Mouse (Mus musculus) stomach, embryonic 14.5 days (tissue): ENCODE results near the gene Dnm3. TPM values are rescaled to one million over a fixed set of nuclear protein-coding genes. Genes with fewer than 3 reads are reported as not detected.
A peak's percentile ranks its signal among the peaks of the same experiment; 100 is the strongest.

Experiments
- ATAC-seq: fragments of 200-750 bp; cut with Nextera tagmentation; 2 replicates; pipeline ENCODE4 v1.8.0; 2017; ENCODE audit warnings: low read depth, moderate TSS enrichment; ENCODE audit not compliant: insufficient number of reproducible peaks, insufficient read depth, low FRiP score
- H3K27ac ChIP-seq: fragments of 300-500 bp; sonication (generic); 2 replicates; pipeline ENCODE4 v1.5.1; 2014; ENCODE audit warnings: mild to moderate bottlenecking, low read length, moderate library complexity, mixed read lengths
- H3K27me3 ChIP-seq: fragments of 300-500 bp; sonication (generic); 2 replicates; pipeline ENCODE4 v1.6.1; 2014; ENCODE audit warnings: low read length, control low read depth, mixed read lengths; ENCODE audit not compliant: control insufficient read depth, insufficient read depth
- H3K36me3 ChIP-seq: fragments of 300-500 bp; sonication (generic); 2 replicates; pipeline ENCODE4 v1.6.1; 2014; ENCODE audit warnings: mild to moderate bottlenecking, control low read depth, low read length, moderate library complexity, mixed read lengths; ENCODE audit not compliant: control insufficient read depth, insufficient read depth
- H3K4me1 ChIP-seq: fragments of 300-500 bp; sonication (generic); 2 replicates; pipeline ENCODE4 v1.6.1; 2014; ENCODE audit warnings: low read length, control low read depth, mixed read lengths; ENCODE audit not compliant: control insufficient read depth, insufficient read depth
- H3K4me2 ChIP-seq: fragments of 300-500 bp; sonication (generic); replicated peaks from 2 replicates; pipeline ENCODE4 v1.6.1; 2014; ENCODE audit warnings: low read depth, low read length, control low read depth
- H3K4me3 ChIP-seq: fragments of 300-500 bp; sonication (generic); 2 replicates; pipeline ENCODE4 v1.5.1; 2014; ENCODE audit warnings: low read depth, low read length, control low read depth
- H3K9ac ChIP-seq: fragments of 300-500 bp; sonication (generic); replicated peaks from 2 replicates; pipeline ENCODE4 v1.6.1; 2014; ENCODE audit warnings: low read depth, mild to moderate bottlenecking, control low read depth, low read length, moderate library complexity, mixed read lengths
- H3K9me3 ChIP-seq: fragments of 300-500 bp; sonication (generic); 2 replicates; pipeline ENCODE4 v1.6.1; 2016; ENCODE audit warnings: low read depth, low read length, control low read depth; ENCODE audit not compliant: control insufficient read depth
- WGBS: fragments of 180-500 bp; shearing (Covaris S2); extraction: QIAGEN DNeasy Blood & Tissue Kit; methylation state at CpG from one replicate; pipeline ENCODE4 v1.1.7; 2014; 5-methylcytosine and 5-hydroxymethylcytosine counted together
- polyA plus RNA-seq: library from polyadenylated mRNA; unstranded; fragments of >200 nt; fragmentation: Nextera tagmentation; extraction: Ambion mirVana; gene quantifications from 2 replicates; pipeline ENCODE4 v1.2.1, GENCODE M21; 2014

Dnm3 gene
- polyA plus RNA-seq, 1 experiment from 2014 or later = 8.6 TPM

GRCm38 (mm10) chr1:162280052-162280451 is 197.8 kb downstream of the Dnm3 start:
- Histone ChIP-seq H3K27ac (no peak overlapping the region), H3K9me3 (no peaks in the 10 kb centered on the region), H3K4me2 (no peak overlapping the region), H3K4me1 (0 out of 2 replicates have a peak, but pooled peaks cover 7% of the 10 kb centered on the region), H3K9ac (no peak overlapping the region), H3K27me3 (no peaks in the 10 kb centered on the region), H3K36me3 (no peaks in the 10 kb centered on the region), H3K4me3 (no peak overlapping the region)
- WGBS = 95% methylated on average over 4 of the region's 4 CpGs
- ATAC-seq = no peak

- H3K4me3 ChIP-seq = no peak overlapping the region
- 100% methylated on average over 1 of the region's 1 CpGs for WGBS
- no peaks in the 10 kb centered on the region for H3K36me3 ChIP-seq
- H3K9ac ChIP-seq = no peak overlapping the region
- H3K27me3 ChIP-seq = no peaks in the 10 kb centered on the region
- no peaks in the 10 kb centered on the region for H3K9me3 ChIP-seq
- ATAC-seq = no peak
- H3K27ac ChIP-seq = no peak overlapping the region
- no peaks in the 10 kb centered on the region for H3K4me1 ChIP-seq
- H3K4me2 ChIP-seq = no peak overlapping the region
Observed at GRCm38 (mm10) chr1:162276011-162276410, 201.8 kb downstream of the Dnm3 start.

GRCm38 (mm10) chr1:162274674-162275248 is 203.1 kb downstream of the Dnm3 start:
- Histone ChIP-seq H3K36me3 (no peaks in the 10 kb centered on the region), H3K4me3 (no peak overlapping the region), H3K27me3 (no peaks in the 10 kb centered on the region), H3K9me3 (no peaks in the 10 kb centered on the region), H3K27ac (no peak overlapping the region), H3K4me1 (no peaks in the 10 kb centered on the region), H3K4me2 (no peak overlapping the region), H3K9ac (no peak overlapping the region)
- ATAC-seq = no peak
- 92% methylated on average over 11 of the region's 11 CpGs for WGBS

- H3K4me3 ChIP-seq = no peak overlapping the region
- H3K9me3 ChIP-seq = no peaks in the 10 kb centered on the region
- H3K36me3 ChIP-seq = no peaks in the 10 kb centered on the region
- WGBS = 61% methylated on average over 6 of the region's 6 CpGs
- no peaks in the 10 kb centered on the region for H3K27me3 ChIP-seq
- H3K4me1 ChIP-seq = peaks cover 19% of the 10 kb centered on the region
- no peak overlapping the region for H3K4me2 ChIP-seq
- no peak overlapping the region for H3K9ac ChIP-seq
- no peak overlapping the region for H3K27ac ChIP-seq
- no peak for ATAC-seq
Observed at GRCm38 (mm10) chr1:162256912-162257607, 220.8 kb downstream of the Dnm3 start.

GRCm38 (mm10) chr1:162254944-162255343 is 222.9 kb downstream of the Dnm3 start:
- H3K27me3 ChIP-seq = no peaks in the 10 kb centered on the region
- H3K27ac ChIP-seq = peak overlapping the region; percentile 3; the same call in 1 of the 2 replicates
- H3K36me3 ChIP-seq = no peaks in the 10 kb centered on the region
- H3K4me2 ChIP-seq = no peak overlapping the region
- H3K9ac ChIP-seq = no peak overlapping the region
- WGBS = 15% methylated on average over 5 of the region's 5 CpGs
- H3K9me3 ChIP-seq = no peaks in the 10 kb centered on the region
- no peak for ATAC-seq
- H3K4me3 ChIP-seq = no peak overlapping the region
- peaks cover 19% of the 10 kb centered on the region for H3K4me1 ChIP-seq

- no peaks in the 10 kb centered on the region for H3K36me3 ChIP-seq
- 47% methylated on average over 8 of the region's 8 CpGs for WGBS
- no peak overlapping the region for H3K4me2 ChIP-seq
- no peaks in the 10 kb centered on the region for H3K9me3 ChIP-seq
- H3K4me1 ChIP-seq = peaks cover 19% of the 10 kb centered on the region
- H3K9ac ChIP-seq = no peak overlapping the region
- peak; percentile 61; the same call in 1 of the 2 replicates for ATAC-seq
- H3K27ac ChIP-seq = peak overlapping the region; percentile 45
- no peak overlapping the region for H3K4me3 ChIP-seq
- H3K27me3 ChIP-seq = no peaks in the 10 kb centered on the region
Observed at GRCm38 (mm10) chr1:162253971-162254641, 223.7 kb downstream of the Dnm3 start.

GRCm38 (mm10) chr1:162252869-162253268 is 225.0 kb downstream of the Dnm3 start:
- ATAC-seq = no peak

GRCm38 (mm10) chr1:162247216-162247615 is 230.6 kb downstream of the Dnm3 start:
- H3K36me3 ChIP-seq = no peaks in the 10 kb centered on the region
- no peaks in the 10 kb centered on the region for H3K27me3 ChIP-seq
- H3K27ac ChIP-seq = no peak overlapping the region
- H3K9ac ChIP-seq = no peak overlapping the region
- no peak for ATAC-seq
- peaks cover 9% of the 10 kb centered on the region; the same call in 1 of the 2 replicates for H3K4me1 ChIP-seq
- WGBS = 75% methylated on average over 5 of the region's 5 CpGs
- no peak overlapping the region for H3K4me3 ChIP-seq
- no peak overlapping the region for H3K4me2 ChIP-seq
- H3K9me3 ChIP-seq = no peaks in the 10 kb centered on the region

More at GRCm38 (mm10) chr1:162252869-162253268, 225.0 kb downstream of the Dnm3 start:
- no peak overlapping the region for H3K9ac ChIP-seq
- no peaks in the 10 kb centered on the region for H3K36me3 ChIP-seq
- no peaks in the 10 kb centered on the region for H3K9me3 ChIP-seq
- WGBS = 51% methylated on average over 2 of the region's 2 CpGs
- H3K27ac ChIP-seq = no peak overlapping the region
- H3K4me3 ChIP-seq = no peak overlapping the region
- H3K4me1 ChIP-seq = peaks cover 19% of the 10 kb centered on the region
- H3K4me2 ChIP-seq = no peak overlapping the region
- no peaks in the 10 kb centered on the region for H3K27me3 ChIP-seq
